Mouse (Mus musculus): ENCODE results near the gene Zfp59. TPM values are rescaled to one million over a fixed set of nuclear protein-coding genes. Genes with fewer than 3 reads are reported as not detected.

The Zfp59 gene
- 10.1 TPM for polyA plus RNA-seq (2014; fragmentation: Illumina TruSeq; extraction: RNeasy Lipid Tissue Mini Kit (QIAGEN cat#74804); ENCODE audit: low replicate concordance)

DNA sequence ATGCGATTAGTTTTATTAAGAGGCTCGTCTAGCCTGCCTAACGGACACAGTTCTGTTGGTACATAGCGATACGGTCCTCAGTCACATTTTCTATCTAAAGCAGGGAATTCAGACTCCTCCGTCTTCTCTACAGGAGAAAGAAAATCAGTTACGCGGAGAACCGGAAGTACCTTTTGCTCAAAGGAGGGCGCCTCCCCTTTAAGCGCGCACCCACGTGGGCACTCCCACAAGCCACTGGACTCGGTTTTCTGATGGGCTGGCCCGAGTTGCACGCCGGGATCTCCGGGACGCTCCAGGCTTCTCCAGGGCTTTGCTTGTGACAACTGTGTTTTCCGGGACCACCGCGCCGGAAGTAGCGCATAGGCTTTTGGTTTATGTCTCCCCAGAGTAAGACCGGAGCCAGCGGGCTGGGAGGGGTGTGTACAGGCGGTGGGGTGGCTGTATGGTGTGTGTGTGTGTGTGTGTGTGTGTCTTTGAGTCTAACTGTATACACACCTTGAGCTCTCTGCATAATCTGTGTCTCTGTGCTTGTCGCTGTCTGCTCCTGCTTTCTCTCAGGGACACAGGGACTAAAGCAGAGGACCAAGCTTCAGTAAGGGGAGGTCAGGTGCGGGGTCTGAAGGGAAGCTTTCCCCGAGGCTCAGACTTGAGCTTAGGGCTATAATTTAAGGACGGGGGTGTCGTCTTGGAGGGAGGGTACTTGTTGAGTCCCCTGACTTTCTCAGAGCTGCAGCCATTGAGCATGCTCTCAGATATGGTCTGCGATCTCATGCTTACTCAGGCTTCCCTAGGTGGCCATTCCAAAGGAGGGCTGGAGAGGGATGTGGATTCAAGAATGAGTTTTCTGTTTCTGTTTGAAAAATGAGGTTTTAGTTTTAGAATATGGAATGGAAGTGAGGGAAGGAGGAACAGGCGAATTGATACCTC is at the start of gene Zfp59:
Gene Zfp59, plus strand, starts transcription at position 285 of the 927 bp plus-strand sequence.

DNA sequence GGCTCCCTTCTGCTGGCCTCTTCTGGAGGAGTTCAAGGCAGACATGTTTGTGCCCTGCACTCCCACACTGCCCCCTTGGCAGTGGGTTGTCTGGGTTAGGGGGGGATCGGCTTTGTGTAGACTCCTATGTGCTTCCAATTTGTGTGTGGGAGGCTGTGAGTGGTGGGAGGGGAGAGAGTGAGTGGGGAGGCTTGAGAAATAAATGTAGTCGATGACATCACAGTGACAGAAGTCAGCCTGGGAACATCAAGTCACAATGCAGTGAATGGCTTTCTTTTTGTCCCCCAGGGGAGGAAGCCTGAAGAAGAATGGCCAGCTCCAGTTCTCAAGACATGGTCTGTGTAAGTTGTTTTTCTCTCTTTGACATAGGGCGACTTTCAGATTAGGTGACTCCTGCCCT is 31.5 kb upstream of the Zfp59 start, which contains the start of gene Zfp626:
Gene Zfp626, plus strand, starts transcription at position 301 of the 400 bp plus-strand sequence.

DNA sequence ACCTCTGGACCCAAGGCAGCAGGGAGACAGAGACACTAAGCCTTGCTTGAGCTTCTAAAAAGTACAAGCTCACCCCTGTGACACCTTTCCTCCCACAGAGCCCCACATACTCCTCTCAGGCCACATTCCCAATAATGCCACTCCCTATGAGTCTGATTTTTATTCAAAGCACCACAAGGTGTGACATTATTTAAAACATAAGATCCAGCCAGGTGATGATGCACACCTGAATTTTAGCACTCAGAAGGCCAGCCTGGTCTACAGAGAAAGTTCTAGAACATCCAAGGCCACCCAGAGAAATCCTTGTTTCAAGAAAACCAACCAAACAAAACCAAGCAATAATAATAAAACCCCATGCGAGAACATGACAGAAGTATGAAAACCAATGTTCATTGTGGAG is 18.8 kb downstream of the Zfp59 start, which contains the start of gene Zfp607a:
Gene Zfp607a, plus strand, starts transcription at position 301 of the 400 bp plus-strand sequence.

Other genes with a start within 250 kb of the Zfp59 start
- gene Akt2, start 247.1 kb upstream of the Zfp59 start, polyA plus RNA-seq (2014; fragmentation: Illumina TruSeq; extraction: RNeasy Lipid Tissue Mini Kit (QIAGEN cat#74804); ENCODE audit: low replicate concordance), result 2.2 TPM
- not detected for gene Ttc9b, start 184.7 kb upstream of the Zfp59 start, polyA plus RNA-seq (2014; fragmentation: Illumina TruSeq; extraction: RNeasy Lipid Tissue Mini Kit (QIAGEN cat#74804); ENCODE audit: low replicate concordance)
- gene Map3k10, start 164.0 kb upstream of the Zfp59 start, polyA plus RNA-seq (2014; fragmentation: Illumina TruSeq; extraction: RNeasy Lipid Tissue Mini Kit (QIAGEN cat#74804); ENCODE audit: low replicate concordance), result not detected
- 1.2 TPM for gene Zfp607b, start 149.3 kb upstream of the Zfp59 start, polyA plus RNA-seq (2014; fragmentation: Illumina TruSeq; extraction: RNeasy Lipid Tissue Mini Kit (QIAGEN cat#74804); ENCODE audit: low replicate concordance)
- 16.3 TPM for gene Zfp60, start 107.2 kb upstream of the Zfp59 start, polyA plus RNA-seq (2014; fragmentation: Illumina TruSeq; extraction: RNeasy Lipid Tissue Mini Kit (QIAGEN cat#74804); ENCODE audit: low replicate concordance)
- gene Zfp626, start 31.4 kb upstream of the Zfp59 start, polyA plus RNA-seq (2014; fragmentation: Illumina TruSeq; extraction: RNeasy Lipid Tissue Mini Kit (QIAGEN cat#74804); ENCODE audit: low replicate concordance), result 15.1 TPM
- gene Zfp607a, start 18.9 kb downstream of the Zfp59 start, polyA plus RNA-seq (2014; fragmentation: Illumina TruSeq; extraction: RNeasy Lipid Tissue Mini Kit (QIAGEN cat#74804); ENCODE audit: low replicate concordance), result 5.0 TPM
- gene Zfp974, start 90.9 kb downstream of the Zfp59 start, polyA plus RNA-seq (2014; fragmentation: Illumina TruSeq; extraction: RNeasy Lipid Tissue Mini Kit (QIAGEN cat#74804); ENCODE audit: low replicate concordance), result 12.4 TPM
- gene Zfp780b, start 140.6 kb downstream of the Zfp59 start, polyA plus RNA-seq (2014; fragmentation: Illumina TruSeq; extraction: RNeasy Lipid Tissue Mini Kit (QIAGEN cat#74804); ENCODE audit: low replicate concordance), result 16.6 TPM
- 4.5 TPM for gene Zfp850, start 175.5 kb downstream of the Zfp59 start, polyA plus RNA-seq (2014; fragmentation: Illumina TruSeq; extraction: RNeasy Lipid Tissue Mini Kit (QIAGEN cat#74804); ENCODE audit: low replicate concordance)
- 15.1 TPM for gene Psmc4, start 211.5 kb downstream of the Zfp59 start, polyA plus RNA-seq (2014; fragmentation: Illumina TruSeq; extraction: RNeasy Lipid Tissue Mini Kit (QIAGEN cat#74804); ENCODE audit: low replicate concordance)
- gene Fcgbp, start 232.6 kb downstream of the Zfp59 start, polyA plus RNA-seq (2014; fragmentation: Illumina TruSeq; extraction: RNeasy Lipid Tissue Mini Kit (QIAGEN cat#74804); ENCODE audit: low replicate concordance), result 12.5 TPM

Measured in small intestine, adult 10 weeks (tissue).